Mouse (Mus musculus) adipocyte (in vitro differentiated cells): ENCODE measurements at regions not wholly inside any gene's neighbourhood (a gene's known extent, or its start where the extent isn't known, plus 50 kb on each side); places are given as distances from the start of the nearest gene placed in this dataset.

Experiments used
- DNase-seq: peaks from one replicate; pipeline ENCODE4 v3.0.0-alpha.2; 2016; ENCODE audit warnings: low spot score

GRCm38 (mm10) chr1:57272593-57272992 is 104.8 kb upstream of the 1700066M21Rik start:
- no peak for DNase-seq

- DNase-seq = no peak
Observed at GRCm38 (mm10) chr1:57281549-57281948, 95.9 kb upstream of the 1700066M21Rik start.

- peak; percentile 3 for DNase-seq
Observed at GRCm38 (mm10) chr1:57296186-57296585, 81.2 kb upstream of the 1700066M21Rik start.

- DNase-seq = no peak
Observed at GRCm38 (mm10) chr1:57298557-57298956, 78.9 kb upstream of the 1700066M21Rik start.

GRCm38 (mm10) chr1:57301260-57301979 is 76.0 kb upstream of the 1700066M21Rik start:
- no peak for DNase-seq

GRCm38 (mm10) chr1:57301980-57302331 is 75.5 kb upstream of the 1700066M21Rik start:
- no peak for DNase-seq

GRCm38 (mm10) chr1:57304757-57305156 is 72.7 kb upstream of the 1700066M21Rik start:
- no peak for DNase-seq

- DNase-seq = no peak
Observed at GRCm38 (mm10) chr1:57322535-57322934, 54.9 kb upstream of the 1700066M21Rik start.

- DNase-seq = no peak
Observed at GRCm38 (mm10) chr1:57323118-57323517, 54.3 kb upstream of the 1700066M21Rik start.

- no peak for DNase-seq
Observed at GRCm38 (mm10) chr1:57325585-57326165, 51.7 kb upstream of the 1700066M21Rik start.
